Mouse (Mus musculus) embryonic facial prominence, embryonic 13.5 days (tissue): ENCODE data around the gene Tmem238. TPM values are rescaled to one million over a fixed set of nuclear protein-coding genes. Genes with fewer than 3 reads are reported as not detected.

Experiments
- ATAC-seq: fragments of 200-750 bp; cut with Nextera tagmentation; 2 replicates; pipeline ENCODE4 v1.8.0; 2017; ENCODE audit warnings: low read depth; ENCODE audit not compliant: insufficient number of reproducible peaks, insufficient read depth, low FRiP score, low TSS enrichment
- H3K27ac ChIP-seq: fragments of 300-500 bp; sonication (generic); 2 replicates; pipeline ENCODE4 v1.5.1; 2015; ENCODE audit warnings: moderate library complexity, mild to moderate bottlenecking, inconsistent platforms
- H3K27me3 ChIP-seq: fragments of 300-500 bp; sonication (generic); 2 replicates; pipeline ENCODE4 v1.6.1; 2015; ENCODE audit warnings: mild to moderate bottlenecking, inconsistent platforms
- H3K36me3 ChIP-seq: fragments of 300-500 bp; sonication (generic); 2 replicates; pipeline ENCODE4 v1.6.1; 2015; ENCODE audit warnings: mild to moderate bottlenecking, inconsistent platforms
- H3K4me1 ChIP-seq: fragments of 300-500 bp; sonication (generic); 2 replicates; pipeline ENCODE4 v1.6.1; 2015; ENCODE audit warnings: inconsistent platforms
- H3K4me2 ChIP-seq: fragments of 300-500 bp; sonication (generic); 2 replicates; pipeline ENCODE4 v1.6.1; 2015; ENCODE audit warnings: moderate library complexity, mild to moderate bottlenecking, inconsistent platforms
- H3K4me3 ChIP-seq: fragments of 300-500 bp; sonication (generic); 2 replicates; pipeline ENCODE4 v1.5.1; 2015; ENCODE audit warnings: mild to moderate bottlenecking, inconsistent platforms
- H3K9ac ChIP-seq: fragments of 300-500 bp; sonication (generic); 2 replicates; pipeline ENCODE4 v1.6.1; 2015; ENCODE audit warnings: mild to moderate bottlenecking, inconsistent platforms
- H3K9me3 ChIP-seq: fragments of 300-500 bp; sonication (generic); 2 replicates; pipeline ENCODE4 v1.6.1; 2016; ENCODE audit warnings: inconsistent platforms
- WGBS: fragments of 180-500 bp; shearing (Covaris S2); methylation state at CpG from one replicate; pipeline ENCODE4 v1.1.7; 2015; ENCODE audit warnings: mixed read lengths; 5-methylcytosine and 5-hydroxymethylcytosine counted together
- polyA plus RNA-seq: library from polyadenylated mRNA; unstranded; fragments of >200 nt; fragmentation: Nextera tagmentation; extraction: Ambion mirVana; gene quantifications from 2 replicates; pipeline ENCODE4 v1.2.1, GENCODE M21; 2015

Gene Tmem238
- polyA plus RNA-seq, 1 experiment from 2014 or later, result 6.3 TPM

GRCm38 (mm10) chr7:4759670-4760069, 29.8 kb downstream of the Tmem238 start:
- Histone ChIP-seq H3K36me3 (no peaks in the 10 kb centered on the region), H3K9ac (no peak overlapping the region), H3K27ac (no peak overlapping the region), H3K4me1 (no peaks in the 10 kb centered on the region), H3K9me3 (no peaks in the 10 kb centered on the region), H3K4me2 (no peak overlapping the region), H3K4me3 (no peak overlapping the region), H3K27me3 (no peaks in the 10 kb centered on the region)
- no peak for ATAC-seq
- WGBS, result 54% methylated on average over 1 of the region's 1 CpGs

- Histone ChIP-seq H3K4me3 (peak within 1 kb of the TSS; percentile 48), H3K36me3 (peaks cover 3% of the 10 kb centered on the region; the same call in 1 of the 2 replicates), H3K27me3 (no peaks in the 10 kb centered on the region), H3K9me3 (no peaks in the 10 kb centered on the region), H3K27ac (peak within 1 kb of the TSS; percentile 87), H3K9ac (peak within 1 kb of the TSS; percentile 44), H3K4me2 (peak within 1 kb of the TSS; percentile 66), H3K4me1 (peaks cover 16% of the 10 kb centered on the region)
- 3% methylated on average over 24 of the region's 24 CpGs for WGBS
- ATAC-seq, result peak; percentile 89
These were observed 36.5 kb downstream of the Tmem238 start, which contains the start of gene Cox6b2 for GRCm38 (mm10) chr7:4752821-4753570. Gene Cox6b2 (minus strand): TSS chr7:4753094.

GRCm38 (mm10) chr7:4751971-4752820, 37.3 kb downstream of the Tmem238 start:
- Histone ChIP-seq H3K4me2 (peak overlapping the region; percentile 66), H3K9me3 (no peaks in the 10 kb centered on the region), H3K27ac (peak overlapping the region; percentile 87), H3K27me3 (no peaks in the 10 kb centered on the region), H3K4me3 (peak overlapping the region; percentile 48), H3K9ac (peak overlapping the region; percentile 44), H3K36me3 (peaks cover 4% of the 10 kb centered on the region; the same call in 1 of the 2 replicates), H3K4me1 (peaks cover 16% of the 10 kb centered on the region)
- WGBS, result 1% methylated on average over 30 of the region's 30 CpGs
- ATAC-seq, result peak; percentile 79

GRCm38 (mm10) chr7:4749169-4749568, 40.3 kb downstream of the Tmem238 start:
- ATAC-seq, result no peak
- H3K4me2 ChIP-seq, result no peak overlapping the region
- WGBS, result 79% methylated on average over 2 of the region's 2 CpGs

GRCm38 (mm10) chr7:4748321-4748720, 41.1 kb downstream of the Tmem238 start:
- Histone ChIP-seq H3K27ac (no peak overlapping the region), H3K36me3 (peaks cover 39% of the 10 kb centered on the region), H3K4me3 (no peak overlapping the region), H3K9me3 (no peaks in the 10 kb centered on the region), H3K9ac (no peak overlapping the region), H3K4me1 (peaks cover 16% of the 10 kb centered on the region), H3K4me2 (no peak overlapping the region), H3K27me3 (no peaks in the 10 kb centered on the region)
- no peak for ATAC-seq
- WGBS, result 79% methylated on average over 4 of the region's 4 CpGs

More at GRCm38 (mm10) chr7:4749169-4749568, 40.3 kb downstream of the Tmem238 start:
- Histone ChIP-seq H3K9me3 (no peaks in the 10 kb centered on the region), H3K4me3 (no peak overlapping the region), H3K27ac (no peak overlapping the region), H3K27me3 (no peaks in the 10 kb centered on the region), H3K4me1 (peaks cover 16% of the 10 kb centered on the region), H3K36me3 (peaks cover 30% of the 10 kb centered on the region), H3K9ac (no peak overlapping the region)

GRCm38 (mm10) chr7:4747156-4747899, 42.1 kb downstream of the Tmem238 start:
- Histone ChIP-seq H3K4me2 (no peak overlapping the region), H3K4me3 (no peak overlapping the region), H3K4me1 (peaks cover 13% of the 10 kb centered on the region), H3K9ac (no peak overlapping the region), H3K9me3 (no peaks in the 10 kb centered on the region), H3K36me3 (peaks cover 49% of the 10 kb centered on the region), H3K27ac (no peak overlapping the region), H3K27me3 (no peaks in the 10 kb centered on the region)
- WGBS, result 76% methylated on average over 9 of the region's 9 CpGs
- ATAC-seq, result no peak

GRCm38 (mm10) chr7:4746326-4746980, 43.0 kb downstream of the Tmem238 start:
- no peak overlapping the region for H3K27ac ChIP-seq
- H3K27me3 ChIP-seq, result no peaks in the 10 kb centered on the region
- H3K4me2 ChIP-seq, result no peak overlapping the region
- peaks cover 13% of the 10 kb centered on the region for H3K4me1 ChIP-seq
- no peak overlapping the region for H3K9ac ChIP-seq
- ATAC-seq, result no peak
- WGBS, result 88% methylated on average over 22 of the region's 22 CpGs
- peaks cover 53% of the 10 kb centered on the region for H3K36me3 ChIP-seq
- H3K9me3 ChIP-seq, result no peaks in the 10 kb centered on the region
- H3K4me3 ChIP-seq, result no peak overlapping the region

- peaks cover 53% of the 10 kb centered on the region for H3K36me3 ChIP-seq
- peaks cover 17% of the 10 kb centered on the region for H3K4me1 ChIP-seq
- H3K27me3 ChIP-seq, result no peaks in the 10 kb centered on the region
- H3K4me2 ChIP-seq, result no peak overlapping the region
- no peak overlapping the region for H3K27ac ChIP-seq
- H3K9ac ChIP-seq, result no peak overlapping the region
- WGBS, result 94% methylated on average over 6 of the region's 6 CpGs
- no peak overlapping the region for H3K4me3 ChIP-seq
- ATAC-seq, result no peak
- H3K9me3 ChIP-seq, result no peaks in the 10 kb centered on the region
These were observed 44.6 kb downstream of the Tmem238 start for GRCm38 (mm10) chr7:4744886-4745285.

- Histone ChIP-seq H3K4me2 (no peak overlapping the region), H3K27ac (no peak overlapping the region), H3K4me1 (peaks cover 24% of the 10 kb centered on the region), H3K9ac (no peak overlapping the region), H3K27me3 (no peaks in the 10 kb centered on the region), H3K36me3 (peaks cover 50% of the 10 kb centered on the region), H3K9me3 (no peaks in the 10 kb centered on the region), H3K4me3 (no peak overlapping the region)
- WGBS, result 72% methylated on average over 2 of the region's 2 CpGs
- no peak for ATAC-seq
These were observed 46.1 kb downstream of the Tmem238 start for GRCm38 (mm10) chr7:4743354-4743753.

GRCm38 (mm10) chr7:4742482-4742819, 47.0 kb downstream of the Tmem238 start:
- H3K4me3 ChIP-seq, result no peak overlapping the region
- H3K36me3 ChIP-seq, result peaks cover 50% of the 10 kb centered on the region
- H3K9ac ChIP-seq, result peak overlapping the region; percentile 52; the same call in 1 of the 2 replicates
- H3K9me3 ChIP-seq, result no peaks in the 10 kb centered on the region
- H3K4me1 ChIP-seq, result peaks cover 24% of the 10 kb centered on the region
- WGBS, result 89% methylated on average over 6 of the region's 6 CpGs
- no peaks in the 10 kb centered on the region for H3K27me3 ChIP-seq
- H3K27ac ChIP-seq, result no peak overlapping the region
- H3K4me2 ChIP-seq, result no peak overlapping the region
- no peak for ATAC-seq
